ENCODE assay signal across 12 mouse cellular contexts in the genomic region with DNA sequence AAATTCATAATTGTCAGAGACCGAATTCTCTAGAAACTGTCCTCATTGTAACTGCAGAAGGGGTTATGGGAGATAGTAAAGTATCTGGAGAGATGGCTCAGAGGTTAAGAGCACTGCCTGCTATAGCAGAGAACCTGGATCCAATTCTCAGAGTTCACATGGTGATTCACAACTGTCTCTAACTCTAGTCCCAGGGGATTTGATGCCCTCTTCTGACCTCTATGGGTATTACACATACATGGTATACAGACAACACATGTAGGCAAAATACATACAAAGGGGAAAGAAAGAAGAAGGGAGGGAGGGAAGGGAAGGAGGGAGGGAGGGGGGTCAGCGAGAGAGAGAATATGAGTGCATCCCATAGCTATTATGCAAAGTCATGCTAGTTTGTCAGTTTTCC.
DNase-seq lines count a peak whose midpoint lies in the region; ATAC-seq and TF ChIP-seq lines count a peak whose summit lies in the region.
"Had no signal": no experiment of that assay in that cellular context is flagged by ENCODE, and none has a peak within 500 bp of the region (broad histone marks: within the 10 kb centered on the region; RNA-seq: fewer than 3 reads in every experiment).

No protein-coding gene starts in this region.

- H3K4me3 ChIP-seq in kidney, adult 2 months (ENCODE audit: insufficient read depth, low read depth, low read length): no peak overlapping the region
- no peak overlapping the region for H3K4me3 ChIP-seq in ES-E14 (ENCODE audit: insufficient read depth in 1 of 2, low read depth in 1 of 2, low read length in 2 of 2, poor library complexity in 1 of 2, severe bottlenecking in 1 of 2)
- H3K4me3 ChIP-seq: hindbrain, embryonic 10.5 days; midbrain, embryonic 12.5 days had no signal

- DNase-seq in kidney, adult 2 months: peak; percentile 65
- no peak for DNase-seq in kidney, postnatal 10 days
- peak; percentile 45 for DNase-seq in 416B (ENCODE audit: low read depth)
- peak; percentile 29 for DNase-seq in ES-E14 (ENCODE audit: low read depth, low spot score)
- no peak for DNase-seq in cerebellum, postnatal 4 days (ENCODE audit: low spot score in 2 of 2)
- DNase-seq: cerebellum, postnatal 25 days; right cerebral cortex, adult 18-20 months; thymus, adult 2 months had no signal

- no peak overlapping the region for H3K27ac ChIP-seq in kidney, adult 2 months (ENCODE audit: insufficient read depth, low read depth, low read length)
- H3K27ac ChIP-seq in ES-E14 (ENCODE audit: insufficient read depth, low read depth, low read length, poor library complexity, severe bottlenecking): no peak overlapping the region
- H3K27ac ChIP-seq: hindbrain, embryonic 10.5 days; midbrain, embryonic 12.5 days had no signal

- H3K9me3 ChIP-seq in ES-E14 (ENCODE audit: control insufficient read depth, insufficient read depth, low read depth, low read length): no peaks in the 10 kb centered on the region
- H3K9me3 ChIP-seq: hindbrain, embryonic 10.5 days; midbrain, embryonic 12.5 days had no signal

- H3K27me3 ChIP-seq in kidney, adult 2 months (replicated peaks; ENCODE audit: control insufficient read depth, insufficient read depth, low read length): no peaks in the 10 kb centered on the region
- H3K27me3 ChIP-seq: midbrain, embryonic 12.5 days had no signal

- no peak for TF ChIP-seq POLR2A in kidney, adult 2 months (IDR thresholded peaks at IDR 0.05; ENCODE audit: low read depth, low read length)

- 94% methylated on average over 2 of the region's 2 CpGs for WGBS in kidney, adult 2 months

- peaks cover 31% of the 10 kb centered on the region for H3K4me1 ChIP-seq in kidney, adult 2 months (ENCODE audit: control insufficient read depth, insufficient read depth, low read length)
- no peaks in the 10 kb centered on the region for H3K4me1 ChIP-seq in ES-E14 (ENCODE audit: control insufficient read depth in 2 of 2, insufficient read depth in 2 of 2, low read length in 2 of 2, poor library complexity in 1 of 2)
- H3K4me1 ChIP-seq: hindbrain, embryonic 10.5 days; midbrain, embryonic 12.5 days had no signal

- no peaks in the 10 kb centered on the region for H3K36me3 ChIP-seq in kidney, adult 2 months (ENCODE audit: control insufficient read depth, insufficient read depth, low read length)
- no peaks in the 10 kb centered on the region for H3K36me3 ChIP-seq in ES-E14 (ENCODE audit: control insufficient read depth, insufficient read depth, low read length, poor library complexity, severe bottlenecking)
- H3K36me3 ChIP-seq: hindbrain, embryonic 10.5 days; midbrain, embryonic 12.5 days had no signal

- peak; percentile 56 for ATAC-seq in granulocyte monocyte progenitor cell, adult 5-6 weeks (replicated peaks; ENCODE audit: poor library complexity, severe bottlenecking)
- ATAC-seq in CD4-positive, CD25-positive, alpha-beta regulatory T cell, adult 4 months: no peak

- no peak overlapping the region for H3K9ac ChIP-seq in ES-E14 (ENCODE audit: insufficient read depth, low read depth, low read length, poor library complexity, severe bottlenecking)
- H3K9ac ChIP-seq: midbrain, embryonic 12.5 days had no signal

- in situ Hi-C loops in ES-E14 (cut with MboI; ENCODE audit: low sequenced_read_pairs in 2 of 2, unreplicated experiment in 2 of 2): no loop called here

- TF ChIP-seq CTCF in kidney, adult 2 months (conservative IDR thresholded peaks at IDR 0.05; ENCODE audit: insufficient read depth, insufficient read length, low read depth, low read length): no peak

TF ChIP-seq in ES-E14, 5 proteins besides CTCF, POLR2A, EP300 and RAD21:
- no peak for TF ChIP-seq ZNF384 (IDR thresholded peaks at IDR 0.05; ENCODE audit: low read depth, low read length)
- peak; percentile 57; the same call in 1 of the 2 replicates for TF ChIP-seq ZC3H11A (IDR thresholded peaks at IDR 0.05; ENCODE audit: borderline replicate concordance, low read depth, low read length)
TF ChIP-seq in ES-E14: peak in this region for 1.

Comparison
In these comparisons a context has a peak if more than half of its experiments do, and no peak if none do; other contexts are left out.
1. DNase-seq: peak in kidney, adult 2 months (single experiment), 416B (single experiment) and ES-E14 (single experiment); none in kidney, postnatal 10 days (single experiment) and cerebellum, postnatal 4 days (0 of 2).